Mouse (Mus musculus): ENCODE data around the gene Ppp6r2. TPM values are rescaled to one million over a fixed set of nuclear protein-coding genes. Genes with fewer than 3 reads are reported as not detected.

The Ppp6r2 gene
- total and polyA plus RNA-seq, 3 experiments: 8.7 to 14.7 (median 10.3) TPM

DNA sequence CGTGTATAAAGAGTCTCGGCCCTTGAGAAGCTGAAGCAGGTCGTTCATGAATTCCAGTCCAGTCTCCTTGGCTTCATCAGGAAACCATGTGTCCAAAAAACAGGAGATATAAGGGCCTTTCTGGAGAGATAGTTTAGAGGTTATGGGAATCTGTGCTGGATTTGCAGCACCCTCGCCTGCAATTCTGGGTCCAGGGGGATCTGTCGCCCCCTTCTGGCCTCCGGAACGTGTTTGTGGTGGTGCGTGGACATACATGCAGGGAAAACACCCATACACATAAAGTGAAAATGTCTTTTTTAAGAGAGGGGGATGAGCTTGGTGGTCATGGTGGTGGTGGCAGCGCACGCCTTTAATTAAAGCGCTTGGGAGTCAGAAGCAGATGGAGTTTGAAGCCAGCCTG is 104.8 kb downstream of the Ppp6r2 start:
- Histone ChIP-seq H3K9me3 (replicated peaks; ENCODE audit: low read length) (no peaks in the 10 kb centered on the region), H3K4me3 (replicated peaks in 1 of 3; ENCODE audit: low read depth in 2 of 3, low read length in 2 of 3, poor library complexity in 1 of 3) (no peak overlapping the region), H3K36me3 (replicated peaks in 1 of 2; ENCODE audit: control insufficient read depth in 1 of 2, insufficient read depth in 1 of 2, low read length in 1 of 2) (peaks cover 0 to 13% of the 10 kb centered on the region in 2 experiments), H3K9ac (ENCODE audit: insufficient read depth, low read depth) (no peak overlapping the region), H3K27ac (ENCODE audit: insufficient read depth, low read depth) (no peak overlapping the region), H3K27me3 (replicated peaks) (no peaks in the 10 kb centered on the region), H3K4me1 (ENCODE audit: control insufficient read depth in 1 of 2, insufficient read depth in 2 of 2) (peaks cover 15 to 41% of the 10 kb centered on the region in 2 experiments), H3K79me2 (replicated peaks; ENCODE audit: control insufficient read depth, extremely low read depth, insufficient read depth, poor library complexity, severe bottlenecking) (peaks cover 8% of the 10 kb centered on the region), H3K4me2 (ENCODE audit: insufficient read depth, low read depth, poor library complexity, severe bottlenecking) (peak overlapping the region; percentile 66; the same call in 1 of the 2 replicates)
- peak; percentile 31 for DNase-seq (ENCODE audit: extremely low read depth)
- in situ Hi-C loops (cut with MboI; ENCODE audit: low pct_ligation_motif_present, low pct_unique_long_range_greater_than_20kb, low sequenced_read_pairs) (no loop called here), dilution Hi-C loops (cut with MboI; ENCODE audit: extremely low pct_ligation_motif_present, extremely low pct_unique_long_range_greater_than_20kb, low sequenced_read_pairs) (no loop called here)
- no peak for TF ChIP-seq RCOR1 (conservative IDR thresholded peaks at IDR 0.05; ENCODE audit: low read depth, low read length)
- TF ChIP-seq CTCF (conservative IDR thresholded peaks at IDR 0.05 in 1 of 2, IDR thresholded peaks at IDR 0.05 in 1 of 2; ENCODE audit: low read depth in 2 of 2, low read length in 2 of 2): peak; percentile 12 to 59; a peak in 2 of 4 replicates
- TF ChIP-seq RAD21 (IDR thresholded peaks at IDR 0.05; ENCODE audit: low read depth, low read length): peak; percentile 29
- no peak for TF ChIP-seq JUN (IDR thresholded peaks at IDR 0.05; ENCODE audit: insufficient read depth, low read depth, low read length)
- TF ChIP-seq SMC3 (IDR thresholded peaks at IDR 0.05; ENCODE audit: low read depth, low read length): peak; percentile 32
- no peak for TF ChIP-seq ZC3H11A (IDR thresholded peaks at IDR 0.05; ENCODE audit: low read depth, low read length)

- no peaks in the 10 kb centered on the region for H3K36me3 ChIP-seq (replicated peaks in 1 of 2; ENCODE audit: control insufficient read depth in 1 of 2, insufficient read depth in 1 of 2, low read length in 1 of 2)
- H3K27me3 ChIP-seq (replicated peaks): no peaks in the 10 kb centered on the region
- H3K9me3 ChIP-seq (replicated peaks; ENCODE audit: low read length): no peaks in the 10 kb centered on the region
- in situ Hi-C loops (cut with MboI; ENCODE audit: low pct_ligation_motif_present, low pct_unique_long_range_greater_than_20kb, low sequenced_read_pairs) (no loop called here), dilution Hi-C loops (cut with MboI; ENCODE audit: extremely low pct_ligation_motif_present, extremely low pct_unique_long_range_greater_than_20kb, low sequenced_read_pairs) (no loop called here)
- TF ChIP-seq TCF12 (IDR thresholded peaks at IDR 0.05; ENCODE audit: low read depth, low read length) (no peak), ETS1 (conservative IDR thresholded peaks at IDR 0.05; ENCODE audit: low read depth, low read length) (no peak), BHLHE40 (IDR thresholded peaks at IDR 0.05; ENCODE audit: low read depth, low read length) (no peak), E2F4 (IDR thresholded peaks at IDR 0.05; ENCODE audit: insufficient replicate concordance, low read depth, low read length) (no peak), SMC3 (IDR thresholded peaks at IDR 0.05; ENCODE audit: low read depth, low read length) (no peak), ELF1 (IDR thresholded peaks at IDR 0.05; ENCODE audit: low read depth, low read length) (no peak), MXI1 (IDR thresholded peaks at IDR 0.05; ENCODE audit: low read depth, low read length) (no peak), MEF2A (IDR thresholded peaks at IDR 0.05; ENCODE audit: borderline replicate concordance, low read depth, low read length) (no peak), CHD2 (IDR thresholded peaks at IDR 0.05; ENCODE audit: low read length) (no peak), USF2 (conservative IDR thresholded peaks at IDR 0.05; ENCODE audit: low read depth, low read length) (no peak), MAX (IDR thresholded peaks at IDR 0.05; ENCODE audit: low read length) (no peak), CTCF (conservative IDR thresholded peaks at IDR 0.05 in 1 of 2, IDR thresholded peaks at IDR 0.05 in 1 of 2; ENCODE audit: low read depth in 2 of 2, low read length in 2 of 2) (no peak), POLR2AphosphoS2 (IDR thresholded peaks at IDR 0.05; ENCODE audit: low read depth, low read length) (no peak), RCOR1 (conservative IDR thresholded peaks at IDR 0.05; ENCODE audit: low read depth, low read length) (no peak), PAX5 (IDR thresholded peaks at IDR 0.05; ENCODE audit: low read length) (no peak), KAT2A (IDR thresholded peaks at IDR 0.05; ENCODE audit: insufficient replicate concordance, low read length) (no peak), TBP (conservative IDR thresholded peaks at IDR 0.05; ENCODE audit: low read depth, low read length) (no peak)
- H3K4me3 ChIP-seq (replicated peaks in 1 of 3; ENCODE audit: low read depth in 2 of 3, low read length in 2 of 3, poor library complexity in 1 of 3): no peak overlapping the region
- no peak overlapping the region for H3K4me2 ChIP-seq (ENCODE audit: insufficient read depth, low read depth, poor library complexity, severe bottlenecking)
- no peaks in the 10 kb centered on the region for H3K79me2 ChIP-seq (replicated peaks; ENCODE audit: control insufficient read depth, extremely low read depth, insufficient read depth, poor library complexity, severe bottlenecking)
- no peak for DNase-seq (ENCODE audit: extremely low read depth)
- no peak overlapping the region for H3K27ac ChIP-seq (ENCODE audit: insufficient read depth, low read depth)
- H3K9ac ChIP-seq (ENCODE audit: insufficient read depth, low read depth): no peak overlapping the region
- H3K4me1 ChIP-seq (ENCODE audit: control insufficient read depth in 1 of 2, insufficient read depth in 2 of 2): peaks cover 16 to 32% of the 10 kb centered on the region in 2 experiments
Observed at GRCm38 (mm10) chr15:89321264-89321663, 109.9 kb downstream of the Ppp6r2 start.
